Mouse (Mus musculus): ENCODE measurements at regions not wholly inside any gene's neighbourhood (a gene's known extent, or its start where the extent isn't known, plus 50 kb on each side); places are given as distances from the start of the nearest gene placed in this dataset.

DNA sequence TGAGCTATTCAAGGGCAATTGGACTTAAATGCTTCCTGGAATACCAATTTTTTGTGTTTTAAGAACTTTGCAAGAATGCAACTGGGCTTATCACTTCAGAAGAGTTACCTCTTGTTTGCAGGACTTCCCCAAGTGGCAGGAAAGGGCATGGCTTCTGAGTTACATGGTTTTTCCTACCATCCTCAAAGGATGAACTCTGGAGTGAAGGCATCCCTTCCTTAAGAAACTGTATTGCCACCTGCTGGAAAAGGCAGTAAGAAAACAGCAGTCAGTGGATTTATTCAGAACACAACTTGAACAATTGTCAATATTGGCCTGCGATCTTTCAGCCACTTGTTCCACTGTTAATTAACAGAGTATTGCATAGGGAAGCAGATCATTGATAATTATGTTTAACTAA lies 232.2 kb upstream of the Sorcs1 start:
- 90% methylated on average over 1 of the region's 1 CpGs for WGBS
- Histone ChIP-seq H3K36me3 (ENCODE audit: control insufficient read depth, insufficient read depth, low read length) (no peaks in the 10 kb centered on the region), H3K4me3 (ENCODE audit: low read length) (no peak overlapping the region), H3K9me3 (ENCODE audit: control insufficient read depth, low read length) (no peaks in the 10 kb centered on the region), H3K4me1 (ENCODE audit: control insufficient read depth, insufficient read depth, low read length) (no peaks in the 10 kb centered on the region), H3K4me2 (replicated peaks; ENCODE audit: low read depth, low read length) (no peak overlapping the region), H3K9ac (ENCODE audit: low read depth, low read length) (no peak overlapping the region), H3K27me3 (ENCODE audit: control insufficient read depth, insufficient read depth, low read length) (no peaks in the 10 kb centered on the region), H3K27ac (ENCODE audit: low read depth, low read length) (no peak overlapping the region)
- no peak for ATAC-seq (ENCODE audit: low FRiP score, low TSS enrichment)

GRCm38 (mm10) chr19:50908751-50909150 lies 230.3 kb upstream of the Sorcs1 start:
- H3K27ac ChIP-seq (ENCODE audit: low read depth, low read length), result no peak overlapping the region
- no peak for ATAC-seq (ENCODE audit: low FRiP score, low TSS enrichment)
- no peaks in the 10 kb centered on the region for H3K9me3 ChIP-seq (ENCODE audit: control insufficient read depth, low read length)
- no peak overlapping the region for H3K4me3 ChIP-seq (ENCODE audit: low read length)
- no peak overlapping the region for H3K4me2 ChIP-seq (replicated peaks; ENCODE audit: low read depth, low read length)
- no peaks in the 10 kb centered on the region for H3K4me1 ChIP-seq (ENCODE audit: control insufficient read depth, insufficient read depth, low read length)
- H3K27me3 ChIP-seq (ENCODE audit: control insufficient read depth, insufficient read depth, low read length), result no peaks in the 10 kb centered on the region
- 73% methylated on average over 4 of the region's 4 CpGs for WGBS
- H3K36me3 ChIP-seq (ENCODE audit: control insufficient read depth, insufficient read depth, low read length), result no peaks in the 10 kb centered on the region
- H3K9ac ChIP-seq (ENCODE audit: low read depth, low read length), result no peak overlapping the region

- no peak for ATAC-seq (ENCODE audit: low FRiP score, low TSS enrichment)
- Histone ChIP-seq H3K36me3 (ENCODE audit: control insufficient read depth, insufficient read depth, low read length) (no peaks in the 10 kb centered on the region), H3K27me3 (ENCODE audit: control insufficient read depth, insufficient read depth, low read length) (no peaks in the 10 kb centered on the region), H3K9ac (ENCODE audit: low read depth, low read length) (no peak overlapping the region), H3K4me1 (ENCODE audit: control insufficient read depth, insufficient read depth, low read length) (no peaks in the 10 kb centered on the region), H3K4me2 (replicated peaks; ENCODE audit: low read depth, low read length) (no peak overlapping the region), H3K4me3 (ENCODE audit: low read length) (no peak overlapping the region), H3K9me3 (ENCODE audit: control insufficient read depth, low read length) (no peaks in the 10 kb centered on the region), H3K27ac (ENCODE audit: low read depth, low read length) (no peak overlapping the region)
- WGBS, result 71% methylated on average over 3 of the region's 3 CpGs
Measured at GRCm38 (mm10) chr19:50893755-50894154, 215.3 kb upstream of the Sorcs1 start.

DNA sequence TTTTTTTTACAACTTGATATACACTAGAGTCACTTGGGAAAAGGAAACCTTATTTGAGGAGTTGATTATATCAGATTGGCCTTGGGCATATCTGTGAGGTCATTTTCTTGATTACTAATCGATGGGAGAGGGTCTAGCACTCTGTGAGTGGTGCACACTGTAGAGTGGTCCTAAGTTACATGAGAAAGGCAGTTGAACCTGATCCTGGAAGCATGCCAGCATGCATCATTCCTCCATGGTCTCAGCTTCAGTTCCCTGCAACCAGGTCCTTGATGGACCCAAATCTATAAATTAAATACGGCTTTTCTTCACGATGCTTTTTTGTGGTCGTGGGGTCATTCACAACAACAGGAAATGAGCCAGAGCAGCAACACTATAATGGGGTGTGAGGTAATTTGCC lies 194.2 kb upstream of the Sorcs1 start:
- Histone ChIP-seq H3K36me3 (ENCODE audit: control insufficient read depth, insufficient read depth, low read length) (no peaks in the 10 kb centered on the region), H3K4me3 (ENCODE audit: low read length) (no peak overlapping the region), H3K4me2 (replicated peaks; ENCODE audit: low read depth, low read length) (no peak overlapping the region), H3K27me3 (ENCODE audit: control insufficient read depth, insufficient read depth, low read length) (no peaks in the 10 kb centered on the region), H3K27ac (ENCODE audit: low read depth, low read length) (no peak overlapping the region), H3K9ac (ENCODE audit: low read depth, low read length) (no peak overlapping the region), H3K9me3 (ENCODE audit: control insufficient read depth, low read length) (no peaks in the 10 kb centered on the region), H3K4me1 (ENCODE audit: control insufficient read depth, insufficient read depth, low read length) (no peaks in the 10 kb centered on the region)
- WGBS, result 33% methylated on average over 4 of the region's 4 CpGs
- ATAC-seq (ENCODE audit: low FRiP score, low TSS enrichment), result 0 out of 2 replicates have a peak, but pooled peaks have one; percentile 60

- Histone ChIP-seq H3K36me3 (ENCODE audit: control insufficient read depth, insufficient read depth, low read length) (no peaks in the 10 kb centered on the region), H3K4me3 (ENCODE audit: low read length) (no peak overlapping the region), H3K9ac (ENCODE audit: low read depth, low read length) (no peak overlapping the region), H3K4me1 (ENCODE audit: control insufficient read depth, insufficient read depth, low read length) (no peaks in the 10 kb centered on the region), H3K9me3 (ENCODE audit: control insufficient read depth, low read length) (no peaks in the 10 kb centered on the region), H3K27me3 (ENCODE audit: control insufficient read depth, insufficient read depth, low read length) (no peaks in the 10 kb centered on the region), H3K4me2 (replicated peaks; ENCODE audit: low read depth, low read length) (no peak overlapping the region), H3K27ac (ENCODE audit: low read depth, low read length) (no peak overlapping the region)
- ATAC-seq (ENCODE audit: low FRiP score, low TSS enrichment), result no peak
- 62% methylated on average over 2 of the region's 2 CpGs for WGBS
Measured at GRCm38 (mm10) chr19:50872144-50872543, 193.7 kb upstream of the Sorcs1 start.

DNA sequence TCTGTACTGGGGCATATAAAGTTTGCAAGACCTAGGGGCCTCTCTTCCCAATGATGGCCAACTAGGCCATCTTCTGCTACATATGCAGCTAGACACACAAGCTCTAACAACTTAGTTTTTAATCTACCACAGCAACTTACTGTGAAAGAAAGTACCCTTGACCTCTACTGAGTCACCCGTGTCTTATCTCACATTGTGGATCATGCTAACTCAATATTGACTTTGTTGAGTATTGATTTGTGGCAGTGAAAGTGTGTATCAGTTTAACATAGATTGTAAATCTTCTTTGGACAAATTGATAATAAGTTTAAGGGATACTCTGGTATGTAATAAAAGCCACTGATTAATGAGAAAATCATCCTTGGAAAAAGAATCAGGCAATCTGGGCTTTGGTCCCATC lies 176.4 kb upstream of the Sorcs1 start:
- 66% methylated on average over 1 of the region's 1 CpGs for WGBS
- Histone ChIP-seq H3K4me3 (ENCODE audit: low read length) (no peak overlapping the region), H3K9ac (ENCODE audit: low read depth, low read length) (no peak overlapping the region), H3K27me3 (ENCODE audit: control insufficient read depth, insufficient read depth, low read length) (no peaks in the 10 kb centered on the region), H3K9me3 (ENCODE audit: control insufficient read depth, low read length) (no peaks in the 10 kb centered on the region), H3K36me3 (ENCODE audit: control insufficient read depth, insufficient read depth, low read length) (no peaks in the 10 kb centered on the region), H3K4me1 (ENCODE audit: control insufficient read depth, insufficient read depth, low read length) (no peaks in the 10 kb centered on the region), H3K27ac (ENCODE audit: low read depth, low read length) (no peak overlapping the region), H3K4me2 (replicated peaks; ENCODE audit: low read depth, low read length) (no peak overlapping the region)
- no peak for ATAC-seq (ENCODE audit: low FRiP score, low TSS enrichment)

GRCm38 (mm10) chr19:50840499-50840898 lies 162.1 kb upstream of the Sorcs1 start:
- no peak for ATAC-seq (ENCODE audit: low FRiP score, low TSS enrichment)
- no peak overlapping the region for H3K4me3 ChIP-seq (ENCODE audit: low read length)
- 86% methylated on average over 1 of the region's 1 CpGs for WGBS
- no peak overlapping the region for H3K9ac ChIP-seq (ENCODE audit: low read depth, low read length)
- no peak overlapping the region for H3K4me2 ChIP-seq (replicated peaks; ENCODE audit: low read depth, low read length)
- no peaks in the 10 kb centered on the region for H3K4me1 ChIP-seq (ENCODE audit: control insufficient read depth, insufficient read depth, low read length)
- no peaks in the 10 kb centered on the region for H3K9me3 ChIP-seq (ENCODE audit: control insufficient read depth, low read length)
- no peaks in the 10 kb centered on the region for H3K27me3 ChIP-seq (ENCODE audit: control insufficient read depth, insufficient read depth, low read length)
- H3K27ac ChIP-seq (ENCODE audit: low read depth, low read length), result no peak overlapping the region
- no peaks in the 10 kb centered on the region for H3K36me3 ChIP-seq (ENCODE audit: control insufficient read depth, insufficient read depth, low read length)
